Mouse (Mus musculus) cortical plate, adult 2 months (tissue): ENCODE data around the gene Pecam1.

Experiments used
- CTCF ChIP-seq: fragments of 200-500 bp; IDR thresholded peaks from 2 replicates; pipeline ENCODE4 v1.5.1; 2011; ENCODE audit warnings: mild to moderate bottlenecking, control low read depth, low read length; ENCODE audit not compliant: insufficient read depth; ENCODE audit errors: extremely low read depth
- POLR2A ChIP-seq: fragments of 200-500 bp; IDR thresholded peaks from 2 replicates; pipeline ENCODE4 v1.6.1; 2011; ENCODE audit warnings: mild to moderate bottlenecking, low read length, control low read depth; ENCODE audit not compliant: insufficient read depth; ENCODE audit errors: extremely low read depth

DNA sequence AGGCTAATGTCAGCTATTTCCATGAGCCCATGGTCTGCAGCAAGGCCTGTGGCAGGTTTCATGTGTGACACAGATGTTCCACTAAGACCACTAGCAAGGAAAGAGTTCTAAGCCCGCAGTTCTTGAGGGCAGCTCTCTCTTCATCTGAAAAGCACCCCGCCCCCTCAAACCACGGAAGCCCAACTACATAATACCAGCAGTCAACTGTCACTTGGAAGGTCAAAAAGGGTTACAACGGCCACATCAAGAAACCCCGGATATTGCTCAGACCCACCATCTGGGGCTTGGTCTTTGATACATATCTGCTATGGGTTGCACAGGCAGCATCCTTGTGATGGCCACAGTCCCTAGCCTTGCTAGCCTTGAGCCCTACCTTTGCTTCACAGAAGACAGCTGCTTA is 62.1 kb downstream of the Pecam1 start:
- TF ChIP-seq POLR2A, result no peak
- TF ChIP-seq CTCF, result no peak
